Mouse (Mus musculus) neural tube, embryonic 11.5 days (tissue): ENCODE measurements around the gene Kat2a. TPM values are rescaled to one million over a fixed set of nuclear protein-coding genes. Genes with fewer than 3 reads are reported as not detected.

Source experiments
- ATAC-seq: fragments of 200-750 bp; cut with Nextera tagmentation; 2 replicates; pipeline ENCODE4 v1.8.0; 2017; ENCODE audit warnings: moderate number of reproducible peaks, mild to moderate bottlenecking, moderate TSS enrichment, moderate library complexity; ENCODE audit not compliant: insufficient read depth, low FRiP score, low TSS enrichment
- DNase-seq: peaks from one replicate; pipeline ENCODE4 v3.0.0-alpha.2; 2015; ENCODE audit warnings: low spot score
- H3K27ac ChIP-seq: fragments of 300-500 bp; sonication (generic); 2 replicates; pipeline ENCODE4 v1.5.1; 2014; ENCODE audit warnings: low read depth, mild to moderate bottlenecking, low read length
- H3K27me3 ChIP-seq: fragments of 300-500 bp; sonication (generic); 2 replicates; pipeline ENCODE4 v1.6.1; 2014; ENCODE audit warnings: mild to moderate bottlenecking, low read length, mixed read lengths; ENCODE audit not compliant: control insufficient read depth, insufficient read depth
- H3K36me3 ChIP-seq: fragments of 300-500 bp; sonication (generic); 2 replicates; pipeline ENCODE4 v1.6.1; 2014; ENCODE audit warnings: mild to moderate bottlenecking, low read length, moderate library complexity, mixed read lengths; ENCODE audit not compliant: control insufficient read depth, insufficient read depth
- H3K4me1 ChIP-seq: fragments of 300-500 bp; sonication (generic); 2 replicates; pipeline ENCODE4 v1.6.1; 2014; ENCODE audit warnings: low read length, mixed read lengths; ENCODE audit not compliant: control insufficient read depth, insufficient read depth
- H3K4me2 ChIP-seq: fragments of 300-500 bp; sonication (generic); 2 replicates; pipeline ENCODE4 v1.6.1; 2014; ENCODE audit warnings: low read depth, mild to moderate bottlenecking, moderate library complexity
- H3K4me3 ChIP-seq: fragments of 300-500 bp; sonication (generic); 2 replicates; pipeline ENCODE4 v1.5.1; 2014; ENCODE audit warnings: low read depth, low read length
- H3K9ac ChIP-seq: fragments of 300-500 bp; sonication (generic); 2 replicates; pipeline ENCODE4 v1.6.1; 2014; ENCODE audit warnings: mild to moderate bottlenecking, low read length
- H3K9me3 ChIP-seq: fragments of 300-500 bp; sonication (generic); 2 replicates; pipeline ENCODE4 v1.6.1; 2016; ENCODE audit warnings: low read length; ENCODE audit not compliant: control insufficient read depth
- WGBS: fragments of 180-500 bp; shearing (Covaris S2); extraction: QIAGEN DNeasy Blood & Tissue Kit; methylation state at CpG from one replicate; pipeline ENCODE4 v1.1.7; 2014; 5-methylcytosine and 5-hydroxymethylcytosine counted together
- polyA plus RNA-seq: library from polyadenylated mRNA; unstranded; fragments of >200 nt; fragmentation: Nextera tagmentation; extraction: Ambion mirVana; gene quantifications from 2 replicates; pipeline ENCODE4 v1.2.1, GENCODE M21; 2014

Kat2a gene
- polyA plus RNA-seq, 1 experiment from 2014 or later = 66.4 TPM

- 87% methylated on average over 11 of the region's 12 CpGs for WGBS
- Histone ChIP-seq H3K27me3 (peaks cover 2% of the 10 kb centered on the region), H3K9ac (no peak overlapping the region), H3K4me2 (no peak overlapping the region), H3K4me1 (no peaks in the 10 kb centered on the region), H3K9me3 (no peaks in the 10 kb centered on the region), H3K27ac (no peak overlapping the region), H3K4me3 (no peak overlapping the region), H3K36me3 (no peaks in the 10 kb centered on the region)
- no peak for ATAC-seq
- no peak for DNase-seq
Observed at GRCm38 (mm10) chr11:100754021-100754692, 41.9 kb upstream of the Kat2a start.

GRCm38 (mm10) chr11:100752294-100752693, 40.0 kb upstream of the Kat2a start:
- H3K27me3 ChIP-seq = no peaks in the 10 kb centered on the region
- no peaks in the 10 kb centered on the region for H3K9me3 ChIP-seq
- H3K9ac ChIP-seq = no peak overlapping the region
- ATAC-seq (no peak), DNase-seq (no peak)
- WGBS = 20% methylated on average over 10 of the region's 10 CpGs
- no peak overlapping the region for H3K4me3 ChIP-seq
- no peaks in the 10 kb centered on the region for H3K4me1 ChIP-seq
- H3K36me3 ChIP-seq = no peaks in the 10 kb centered on the region
- H3K4me2 ChIP-seq = no peak overlapping the region
- no peak overlapping the region for H3K27ac ChIP-seq

GRCm38 (mm10) chr11:100750127-100750526, 37.9 kb upstream of the Kat2a start:
- DNase-seq = no peak
- WGBS = 91% methylated on average over 16 of the region's 16 CpGs

GRCm38 (mm10) chr11:100749469-100749868, 37.2 kb upstream of the Kat2a start:
- no peaks in the 10 kb centered on the region for H3K4me1 ChIP-seq
- H3K4me2 ChIP-seq = no peak overlapping the region
- no peaks in the 10 kb centered on the region for H3K27me3 ChIP-seq
- ATAC-seq (no peak), DNase-seq (no peak)
- 45% methylated on average over 25 of the region's 25 CpGs for WGBS
- H3K9ac ChIP-seq = no peak overlapping the region
- H3K36me3 ChIP-seq = no peaks in the 10 kb centered on the region
- no peak overlapping the region for H3K4me3 ChIP-seq
- no peaks in the 10 kb centered on the region for H3K9me3 ChIP-seq
- no peak overlapping the region for H3K27ac ChIP-seq

More at GRCm38 (mm10) chr11:100750127-100750526, 37.9 kb upstream of the Kat2a start:
- Histone ChIP-seq H3K27ac (no peak overlapping the region), H3K9ac (no peak overlapping the region), H3K27me3 (no peaks in the 10 kb centered on the region), H3K4me1 (no peaks in the 10 kb centered on the region), H3K4me3 (no peak overlapping the region), H3K9me3 (no peaks in the 10 kb centered on the region), H3K4me2 (no peak overlapping the region), H3K36me3 (no peaks in the 10 kb centered on the region)
- no peak for ATAC-seq

GRCm38 (mm10) chr11:100748620-100749019, 36.4 kb upstream of the Kat2a start:
- ATAC-seq = no peak
- no peaks in the 10 kb centered on the region for H3K36me3 ChIP-seq
- no peak overlapping the region for H3K4me2 ChIP-seq
- H3K4me1 ChIP-seq = no peaks in the 10 kb centered on the region
- no peak overlapping the region for H3K4me3 ChIP-seq
- no peaks in the 10 kb centered on the region for H3K27me3 ChIP-seq
- H3K27ac ChIP-seq = no peak overlapping the region
- H3K9ac ChIP-seq = no peak overlapping the region
- DNase-seq = no peak
- no peaks in the 10 kb centered on the region for H3K9me3 ChIP-seq
- WGBS = 79% methylated on average over 4 of the region's 4 CpGs

GRCm38 (mm10) chr11:100747114-100747513, 34.8 kb upstream of the Kat2a start:
- no peaks in the 10 kb centered on the region for H3K27me3 ChIP-seq
- no peak overlapping the region for H3K27ac ChIP-seq
- no peaks in the 10 kb centered on the region for H3K36me3 ChIP-seq
- 63% methylated on average over 5 of the region's 5 CpGs for WGBS
- no peak overlapping the region for H3K4me3 ChIP-seq
- no peak for ATAC-seq
- H3K4me2 ChIP-seq = no peak overlapping the region
- H3K4me1 ChIP-seq = no peaks in the 10 kb centered on the region
- H3K9ac ChIP-seq = no peak overlapping the region
- H3K9me3 ChIP-seq = no peaks in the 10 kb centered on the region
- DNase-seq = no peak

GRCm38 (mm10) chr11:100746546-100746945, 34.3 kb upstream of the Kat2a start:
- H3K9ac ChIP-seq = no peak overlapping the region
- no peaks in the 10 kb centered on the region for H3K4me1 ChIP-seq
- DNase-seq (no peak), ATAC-seq (no peak)
- WGBS = 77% methylated on average over 10 of the region's 10 CpGs
- no peak overlapping the region for H3K27ac ChIP-seq
- H3K27me3 ChIP-seq = no peaks in the 10 kb centered on the region
- H3K9me3 ChIP-seq = no peaks in the 10 kb centered on the region
- H3K36me3 ChIP-seq = no peaks in the 10 kb centered on the region
- no peak overlapping the region for H3K4me2 ChIP-seq
- no peak overlapping the region for H3K4me3 ChIP-seq

GRCm38 (mm10) chr11:100745085-100745484, 32.8 kb upstream of the Kat2a start:
- no peaks in the 10 kb centered on the region for H3K36me3 ChIP-seq
- no peak for ATAC-seq
- no peaks in the 10 kb centered on the region for H3K4me1 ChIP-seq

GRCm38 (mm10) chr11:100741348-100741747, 29.1 kb upstream of the Kat2a start:
- no peak overlapping the region for H3K27ac ChIP-seq
- H3K27me3 ChIP-seq = no peaks in the 10 kb centered on the region
- no peaks in the 10 kb centered on the region for H3K9me3 ChIP-seq
- 79% methylated on average over 6 of the region's 6 CpGs for WGBS
- peaks cover 10% of the 10 kb centered on the region for H3K4me1 ChIP-seq
- no peaks in the 10 kb centered on the region for H3K36me3 ChIP-seq
- H3K4me2 ChIP-seq = no peak overlapping the region
- H3K9ac ChIP-seq = no peak overlapping the region
- H3K4me3 ChIP-seq = no peak overlapping the region
- ATAC-seq (no peak), DNase-seq (no peak)

More at GRCm38 (mm10) chr11:100745085-100745484, 32.8 kb upstream of the Kat2a start:
- no peak overlapping the region for H3K4me2 ChIP-seq
- H3K4me3 ChIP-seq = no peak overlapping the region
- DNase-seq = peak; percentile 42
- no peak overlapping the region for H3K27ac ChIP-seq
- no peaks in the 10 kb centered on the region for H3K27me3 ChIP-seq
- 16% methylated on average over 6 of the region's 6 CpGs for WGBS
- H3K9me3 ChIP-seq = no peaks in the 10 kb centered on the region
- no peak overlapping the region for H3K9ac ChIP-seq
